Mouse (Mus musculus) embryonic fibroblast, embryonic 13.5 days (primary cell): ENCODE results near the gene Bcor. TPM values are rescaled to one million over a fixed set of nuclear protein-coding genes. Genes with fewer than 3 reads are reported as not detected.
A peak's percentile ranks its signal among the peaks of the same experiment; 100 is the strongest.

Source experiments
- H3K27ac ChIP-seq: 2 replicates; pipeline ENCODE4 v1.5.1; 2012; ENCODE audit warnings: low read length, control low read depth, inconsistent platforms; ENCODE audit not compliant: insufficient read depth
- H3K4me1 ChIP-seq: 2 replicates; pipeline ENCODE4 v1.6.1; 2011; ENCODE audit warnings: low read length; ENCODE audit not compliant: control insufficient read depth, insufficient read depth
- H3K4me3 ChIP-seq: 2 replicates; pipeline ENCODE4 v1.5.1; 2011; ENCODE audit warnings: mild to moderate bottlenecking, control low read depth, low read length; ENCODE audit not compliant: insufficient read depth
- CTCF ChIP-seq: IDR thresholded peaks from 2 replicates; pipeline ENCODE4 v1.5.1; 2011; ENCODE audit warnings: mild to moderate bottlenecking, control low read depth, low read length, moderate library complexity, borderline replicate concordance; ENCODE audit not compliant: insufficient read depth
- POLR2A ChIP-seq: IDR thresholded peaks from 2 replicates; pipeline ENCODE4 v1.6.1; 2011; ENCODE audit warnings: low read depth, mild to moderate bottlenecking, control low read depth, low read length, moderate library complexity
- polyA plus RNA-seq: library from polyadenylated mRNA; stranded (reverse); fragments of >200 nt; gene quantifications from 2 replicates; pipeline ENCODE4 v1.2.4, GENCODE M21; 2011; ENCODE audit warnings: low read depth; ENCODE audit not compliant: missing spikeins, insufficient read length

The Bcor gene
- polyA plus RNA-seq, 1 experiment = 21.9 TPM

DNA sequence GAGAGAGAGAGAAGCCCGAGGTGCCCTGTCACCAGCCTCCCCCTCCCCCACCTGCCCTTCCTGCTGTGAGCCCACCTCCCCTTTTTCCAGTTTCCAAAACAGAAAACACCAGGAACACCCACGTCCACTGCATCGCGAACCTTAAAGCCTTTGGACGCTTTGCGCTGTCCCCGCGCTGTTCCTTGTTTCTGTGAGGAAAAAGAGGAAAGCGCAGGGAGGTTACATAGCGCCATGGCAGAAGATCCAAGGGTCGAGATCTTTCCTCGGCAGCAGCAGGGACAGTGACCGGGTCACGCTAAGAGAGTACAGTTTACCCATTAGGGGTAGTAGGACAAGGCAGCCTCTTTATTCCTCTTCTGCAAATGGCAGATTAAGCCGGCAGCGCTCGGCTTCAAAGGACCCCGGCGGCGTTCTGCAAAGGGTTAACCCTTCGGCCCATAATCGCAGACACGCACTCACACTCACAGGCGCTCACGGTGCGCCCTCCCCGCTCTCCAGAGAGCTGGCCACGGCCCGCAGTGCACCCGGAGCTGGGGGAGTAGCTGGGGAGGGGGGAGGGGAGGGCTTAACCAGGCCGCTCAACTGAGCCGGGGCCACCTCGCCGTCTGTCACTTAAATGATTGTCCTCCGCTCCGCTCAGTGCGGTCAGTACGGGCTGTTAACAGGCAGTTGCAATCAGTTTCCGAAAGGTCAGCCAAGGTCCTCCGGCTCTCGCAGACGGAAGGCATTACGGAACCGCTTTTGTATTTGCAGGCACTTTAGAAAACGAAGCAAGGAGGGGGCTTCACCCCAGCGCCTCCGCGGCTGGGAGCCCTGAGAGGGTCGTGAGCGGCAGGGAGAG is 23.7 kb downstream of the Bcor start:
- TF ChIP-seq CTCF (no peak), POLR2A (no peak)
- Histone ChIP-seq H3K4me3 (peak overlapping the region; percentile 33), H3K27ac (no peak overlapping the region), H3K4me1 (no peaks in the 10 kb centered on the region; the same call in 1 of the 2 replicates)

- H3K4me3 ChIP-seq = peak overlapping the region; percentile 32
- peak overlapping the region; percentile 44 for H3K27ac ChIP-seq
- TF ChIP-seq POLR2A (no peak), CTCF (no peak)
- no peaks in the 10 kb centered on the region; the same call in 1 of the 2 replicates for H3K4me1 ChIP-seq
Observed at GRCm38 (mm10) chrX:12135121-12136111, 24.7 kb downstream of the Bcor start.

GRCm38 (mm10) chrX:12134541-12134940 is 25.6 kb downstream of the Bcor start:
- H3K4me3 ChIP-seq = no peak overlapping the region
- peak overlapping the region; percentile 44; the same call in 1 of the 2 replicates for H3K27ac ChIP-seq
- TF ChIP-seq POLR2A (no peak), CTCF (no peak)
- H3K4me1 ChIP-seq = no peaks in the 10 kb centered on the region; the same call in 1 of the 2 replicates

GRCm38 (mm10) chrX:12133836-12134431 is 26.2 kb downstream of the Bcor start:
- Histone ChIP-seq H3K4me1 (no peaks in the 10 kb centered on the region; the same call in 1 of the 2 replicates), H3K27ac (peak overlapping the region; percentile 8), H3K4me3 (0 out of 2 replicates have a peak overlapping the region, but pooled peaks have one; percentile 3)
- TF ChIP-seq POLR2A (no peak), CTCF (no peak)

GRCm38 (mm10) chrX:12133178-12133835 is 26.8 kb downstream of the Bcor start:
- no peaks in the 10 kb centered on the region; the same call in 1 of the 2 replicates for H3K4me1 ChIP-seq

GRCm38 (mm10) chrX:12132541-12133177 is 27.5 kb downstream of the Bcor start:
- no peak for TF ChIP-seq POLR2A
- no peak for TF ChIP-seq CTCF
- Histone ChIP-seq H3K27ac (no peak overlapping the region), H3K4me1 (no peaks in the 10 kb centered on the region; the same call in 1 of the 2 replicates), H3K4me3 (no peak overlapping the region)

More at GRCm38 (mm10) chrX:12133178-12133835, 26.8 kb downstream of the Bcor start:
- TF ChIP-seq CTCF (no peak), POLR2A (no peak)
- peak overlapping the region; percentile 54 for H3K27ac ChIP-seq
- 0 out of 2 replicates have a peak overlapping the region, but pooled peaks have one; percentile 3 for H3K4me3 ChIP-seq

DNA sequence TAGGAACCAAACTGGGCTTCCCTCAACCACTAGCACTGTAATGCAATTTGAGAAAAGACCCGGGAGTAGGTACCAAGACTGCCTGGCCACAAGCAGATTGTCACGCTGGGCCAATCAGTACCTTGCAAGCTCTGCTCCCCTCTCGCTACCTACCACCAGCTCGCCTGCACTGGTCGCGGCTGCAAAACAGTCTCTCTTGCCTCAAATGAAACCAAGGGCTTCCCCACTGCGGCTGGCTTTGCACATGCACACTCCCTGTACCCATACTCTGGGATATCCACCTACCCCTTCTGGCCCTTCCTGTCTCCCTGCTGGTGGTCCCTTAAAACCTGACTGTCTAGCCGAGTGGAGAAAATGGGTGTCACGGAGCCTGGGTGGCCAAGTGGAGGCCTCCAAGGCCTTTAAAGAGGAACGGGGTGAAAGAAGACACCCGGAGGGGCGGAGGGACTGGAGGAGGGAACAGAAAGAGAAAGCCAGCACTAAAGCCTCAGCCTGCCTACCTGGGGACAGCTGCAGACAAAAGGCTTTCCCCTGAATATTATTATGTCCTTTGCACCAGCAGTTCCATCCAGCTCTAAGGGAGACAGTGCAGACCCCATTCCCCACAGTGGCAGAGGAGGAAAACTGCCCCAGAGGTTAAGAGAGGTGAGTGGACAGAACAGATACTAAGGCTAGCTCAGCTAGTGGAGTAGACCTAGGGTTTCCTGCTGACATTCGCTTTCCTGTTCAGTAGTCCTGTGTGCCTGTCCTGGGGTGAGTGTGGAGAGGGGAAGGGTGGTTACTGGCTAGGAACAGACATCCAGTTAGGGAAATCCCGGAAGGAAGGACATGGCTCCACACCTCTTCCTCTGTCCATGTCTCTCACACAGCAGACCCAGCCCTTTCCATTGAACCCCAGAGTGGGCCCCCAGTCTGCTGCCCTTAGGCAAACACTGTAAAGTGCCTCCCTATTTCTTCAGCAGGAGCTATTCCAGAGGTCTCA is 30.0 kb downstream of the Bcor start:
- Histone ChIP-seq H3K4me1 (no peaks in the 10 kb centered on the region; the same call in 1 of the 2 replicates), H3K27ac (no peak overlapping the region), H3K4me3 (no peak overlapping the region)
- no peak for TF ChIP-seq POLR2A
- TF ChIP-seq CTCF = no peak
